Comparison of ENCODE assay signal across 10 mouse cellular contexts in genomic region chr10:117452190-117452950, GRCm38 (mm10).
A peak's percentile ranks its signal among the peaks of the same experiment; 100 is the strongest.
DNase-seq lines count a peak whose midpoint lies in the region; ATAC-seq and TF ChIP-seq lines count a peak whose summit lies in the region.
"Had no signal": no experiment of that assay in that cellular context is flagged by ENCODE, and none has a peak within 500 bp of the region (broad histone marks: within the 10 kb centered on the region; RNA-seq: fewer than 3 reads in every experiment).

No protein-coding gene starts in this region.

- in situ Hi-C loops in Patski (cut with MboI; ENCODE audit: low pct_unique_long_range_greater_than_20kb), result no loop called here

- CTCF ChIA-PET in Patski (lab: Charles Lee), result interaction anchor here (0.7 kb wide), 1 partner anchor 220 kb away, joined by 3 read pairs; no protein-coding TSS in a partner anchor

- intact Hi-C loops in heart, postnatal 14 days (cut with DNase I), result no loop called here

- ATAC-seq in kidney, embryonic 15.5 days (replicated peaks; ENCODE audit: low FRiP score), result no peak
- ATAC-seq in Patski, result no peak

- H3K9me3 ChIP-seq in kidney, embryonic 15.5 days (replicated peaks), result no peaks in the 10 kb centered on the region
- H3K9me3 ChIP-seq: stomach, embryonic 15.5 days had no signal

- H3K4me2 ChIP-seq in kidney, embryonic 15.5 days, result no peak overlapping the region
- H3K4me2 ChIP-seq: stomach, embryonic 15.5 days had no signal

- POLR2A ChIA-PET in Patski (lab: Charles Lee), result no interaction called here

- H3K27ac ChIP-seq in kidney, embryonic 15.5 days, result no peak overlapping the region
- H3K27ac ChIP-seq: left cerebral cortex, adult 2 months; stomach, embryonic 15.5 days had no signal

- H3K27me3 ChIP-seq in kidney, embryonic 15.5 days, result no peaks in the 10 kb centered on the region
- H3K27me3 ChIP-seq in Patski, result no peaks in the 10 kb centered on the region
- H3K27me3 ChIP-seq: stomach, embryonic 15.5 days had no signal

- H3K4me1 ChIP-seq in kidney, embryonic 15.5 days, result peaks cover 23% of the 10 kb centered on the region
- H3K4me1 ChIP-seq: stomach, embryonic 15.5 days had no signal

- 45% methylated on average over 7 of the region's 7 CpGs for WGBS in kidney, embryonic 15.5 days

- H3K9ac ChIP-seq in kidney, embryonic 15.5 days, result no peak overlapping the region
- H3K9ac ChIP-seq: stomach, embryonic 15.5 days had no signal

- no peaks in the 10 kb centered on the region for H3K36me3 ChIP-seq in kidney, embryonic 15.5 days
- H3K36me3 ChIP-seq: stomach, embryonic 15.5 days had no signal

- peak; percentile 40 for DNase-seq in kidney, adult 18-20 months
- DNase-seq in Patski (ENCODE audit: low read depth, low spot score), result peak; percentile 56
- DNase-seq in heart, postnatal 14 days, result peak; percentile 35 to 54
- DNase-seq in naive thymus-derived CD4-positive, alpha-beta T cell, adult 2 months (ENCODE audit: low read depth), result peak; percentile 91
- DNase-seq in right cerebral cortex, postnatal 14 days, result no peak
- DNase-seq in cerebellum, adult 18-20 months, result no peak
- DNase-seq in layer of hippocampus, postnatal 10 days (ENCODE audit: low spot score in 2 of 2), result no peak

- no peak overlapping the region for H3K4me3 ChIP-seq in kidney, embryonic 15.5 days (replicated peaks)
- H3K4me3 ChIP-seq: left cerebral cortex, adult 2 months; stomach, embryonic 15.5 days had no signal

- no peak for TF ChIP-seq CTCF in Patski (IDR thresholded peaks at IDR 0.05)

Comparison
In these comparisons a context has a peak if more than half of its experiments do, and no peak if none do; other contexts are left out.
1. DNase-seq: peak in kidney, adult 18-20 months (single experiment), Patski (single experiment), heart, postnatal 14 days (2 of 2) and naive thymus-derived CD4-positive, alpha-beta T cell, adult 2 months (single experiment); none in right cerebral cortex, postnatal 14 days (single experiment), cerebellum, adult 18-20 months (0 of 2) and layer of hippocampus, postnatal 10 days (0 of 2).